Mouse (Mus musculus): ENCODE measurements at regions not wholly inside any gene's neighbourhood (a gene's known extent, or its start where the extent isn't known, plus 50 kb on each side); places are given as distances from the start of the nearest gene placed in this dataset.

- no peak for ATAC-seq (ENCODE audit: low FRiP score, low read depth)
- WGBS = 65% methylated on average over 11 of the region's 11 CpGs
- Histone ChIP-seq H3K4me2 (no peak overlapping the region), H3K36me3 (no peaks in the 10 kb centered on the region), H3K9ac (no peak overlapping the region), H3K9me3 (0 out of 2 replicates have a peak, but pooled peaks cover 3% of the 10 kb centered on the region), H3K4me1 (replicated peaks) (0 out of 2 replicates have a peak, but pooled peaks cover 4% of the 10 kb centered on the region), H3K27me3 (no peaks in the 10 kb centered on the region), H3K27ac (replicated peaks) (no peak overlapping the region), H3K4me3 (no peak overlapping the region)
These were observed 167.2 kb downstream of the Dad1 start for GRCm38 (mm10) chr14:54086660-54087059.

GRCm38 (mm10) chr14:54074659-54075058 is 179.2 kb downstream of the Dad1 start:
- H3K4me3 ChIP-seq = no peak overlapping the region
- H3K4me1 ChIP-seq (replicated peaks) = no peaks in the 10 kb centered on the region
- ATAC-seq (ENCODE audit: low FRiP score, low read depth) = no peak
- no peak overlapping the region for H3K27ac ChIP-seq (replicated peaks)
- H3K27me3 ChIP-seq = no peaks in the 10 kb centered on the region
- no peak overlapping the region for H3K4me2 ChIP-seq
- no peaks in the 10 kb centered on the region for H3K36me3 ChIP-seq
- no peak overlapping the region for H3K9ac ChIP-seq
- no peaks in the 10 kb centered on the region for H3K9me3 ChIP-seq
- WGBS = 89% methylated on average over 3 of the region's 3 CpGs

- H3K4me3 ChIP-seq = no peak overlapping the region
- no peak overlapping the region for H3K4me2 ChIP-seq
- no peaks in the 10 kb centered on the region for H3K36me3 ChIP-seq
- H3K9ac ChIP-seq = no peak overlapping the region
- H3K9me3 ChIP-seq = no peaks in the 10 kb centered on the region
- H3K4me1 ChIP-seq (replicated peaks) = no peaks in the 10 kb centered on the region
- 74% methylated on average over 10 of the region's 10 CpGs for WGBS
- no peaks in the 10 kb centered on the region for H3K27me3 ChIP-seq
- H3K27ac ChIP-seq (replicated peaks) = no peak overlapping the region
- ATAC-seq (ENCODE audit: low FRiP score, low read depth) = no peak; the same call in 1 of the 2 replicates
These were observed 181.5 kb downstream of the Dad1 start for GRCm38 (mm10) chr14:54072283-54072912.

- H3K4me2 ChIP-seq = no peak overlapping the region
- no peak overlapping the region for H3K27ac ChIP-seq (replicated peaks)
- H3K9me3 ChIP-seq = no peaks in the 10 kb centered on the region
- H3K9ac ChIP-seq = no peak overlapping the region
- no peaks in the 10 kb centered on the region for H3K36me3 ChIP-seq
- ATAC-seq (ENCODE audit: low FRiP score, low read depth) = no peak
- 0 out of 2 replicates have a peak, but pooled peaks cover under 1% of the 10 kb centered on the region for H3K4me1 ChIP-seq (replicated peaks)
- H3K4me3 ChIP-seq = no peak overlapping the region
- no peaks in the 10 kb centered on the region for H3K27me3 ChIP-seq
These were observed 183.7 kb downstream of the Dad1 start for GRCm38 (mm10) chr14:54070240-54070639.

GRCm38 (mm10) chr14:54068684-54069083 is 185.2 kb downstream of the Dad1 start:
- Histone ChIP-seq H3K9ac (no peak overlapping the region), H3K4me3 (no peak overlapping the region), H3K4me1 (replicated peaks) (0 out of 2 replicates have a peak, but pooled peaks cover 6% of the 10 kb centered on the region), H3K9me3 (no peaks in the 10 kb centered on the region), H3K36me3 (no peaks in the 10 kb centered on the region), H3K27me3 (no peaks in the 10 kb centered on the region), H3K27ac (replicated peaks) (no peak overlapping the region), H3K4me2 (no peak overlapping the region)
- ATAC-seq (ENCODE audit: low FRiP score, low read depth) = no peak
- WGBS = 87% methylated on average over 1 of the region's 1 CpGs

GRCm38 (mm10) chr14:54065466-54065865 is 188.4 kb downstream of the Dad1 start:
- H3K27me3 ChIP-seq = no peaks in the 10 kb centered on the region
- peak overlapping the region; percentile 21; the same call in 1 of the 2 replicates for H3K27ac ChIP-seq (replicated peaks)
- 66% methylated on average over 4 of the region's 4 CpGs for WGBS
- no peaks in the 10 kb centered on the region for H3K36me3 ChIP-seq
- peaks cover 19% of the 10 kb centered on the region for H3K4me1 ChIP-seq (replicated peaks)
- no peak overlapping the region for H3K9ac ChIP-seq
- no peak overlapping the region for H3K4me3 ChIP-seq
- ATAC-seq (ENCODE audit: low FRiP score, low read depth) = no peak
- no peaks in the 10 kb centered on the region for H3K9me3 ChIP-seq
- no peak overlapping the region for H3K4me2 ChIP-seq

GRCm38 (mm10) chr14:54064541-54065402 is 189.1 kb downstream of the Dad1 start:
- H3K4me3 ChIP-seq = no peak overlapping the region
- 27% methylated on average over 11 of the region's 11 CpGs for WGBS
- peak; percentile 49; the same call in 1 of the 2 replicates for ATAC-seq (ENCODE audit: low FRiP score, low read depth)
- H3K4me2 ChIP-seq = peak overlapping the region; percentile 18
- H3K4me1 ChIP-seq (replicated peaks) = peaks cover 25% of the 10 kb centered on the region
- H3K36me3 ChIP-seq = no peaks in the 10 kb centered on the region
- H3K9ac ChIP-seq = no peak overlapping the region
- no peaks in the 10 kb centered on the region for H3K27me3 ChIP-seq
- peak overlapping the region; percentile 21; the same call in 1 of the 2 replicates for H3K27ac ChIP-seq (replicated peaks)
- H3K9me3 ChIP-seq = no peaks in the 10 kb centered on the region

- no peak overlapping the region for H3K4me2 ChIP-seq
- H3K4me3 ChIP-seq = no peak overlapping the region
- no peak overlapping the region for H3K9ac ChIP-seq
- no peaks in the 10 kb centered on the region for H3K27me3 ChIP-seq
- no peak for ATAC-seq (ENCODE audit: low FRiP score, low read depth)
- no peak overlapping the region for H3K27ac ChIP-seq (replicated peaks)
- no peaks in the 10 kb centered on the region for H3K9me3 ChIP-seq
- 21% methylated on average over 3 of the region's 3 CpGs for whole genome bisulfite sequencing
- H3K4me1 ChIP-seq (replicated peaks) = peaks cover 32% of the 10 kb centered on the region
- H3K36me3 ChIP-seq = no peaks in the 10 kb centered on the region
These were observed 192.3 kb downstream of the Dad1 start for GRCm38 (mm10) chr14:54061570-54061969.

- H3K27me3 ChIP-seq = no peaks in the 10 kb centered on the region
- H3K27ac ChIP-seq (replicated peaks) = peak overlapping the region; percentile 66
- peak; percentile 86 for ATAC-seq (ENCODE audit: low FRiP score, low read depth)
- H3K9me3 ChIP-seq = no peaks in the 10 kb centered on the region
- H3K4me2 ChIP-seq = 0 out of 2 replicates have a peak overlapping the region, but pooled peaks have one; percentile 6
- peaks cover 27% of the 10 kb centered on the region for H3K4me1 ChIP-seq (replicated peaks)
- H3K4me3 ChIP-seq = no peak overlapping the region
- no peak overlapping the region for H3K9ac ChIP-seq
- H3K36me3 ChIP-seq = no peaks in the 10 kb centered on the region
- 25% methylated on average over 4 of the region's 4 CpGs for WGBS
These were observed 194.1 kb downstream of the Dad1 start for GRCm38 (mm10) chr14:54059776-54060175.

GRCm38 (mm10) chr14:54059096-54059495 is 194.8 kb downstream of the Dad1 start:
- Histone ChIP-seq H3K27ac (replicated peaks) (peak overlapping the region; percentile 43; the same call in 1 of the 2 replicates), H3K9ac (no peak overlapping the region), H3K4me1 (replicated peaks) (peaks cover 26% of the 10 kb centered on the region), H3K36me3 (no peaks in the 10 kb centered on the region), H3K4me2 (no peak overlapping the region), H3K9me3 (no peaks in the 10 kb centered on the region), H3K4me3 (no peak overlapping the region), H3K27me3 (no peaks in the 10 kb centered on the region)
- 68% methylated on average over 6 of the region's 6 CpGs for WGBS
- ATAC-seq (ENCODE audit: low FRiP score, low read depth) = peak; percentile 35; the same call in 1 of the 2 replicates

GRCm38 (mm10) chr14:54056691-54057090 is 197.2 kb downstream of the Dad1 start:
- no peak overlapping the region for H3K27ac ChIP-seq (replicated peaks)
- H3K27me3 ChIP-seq = no peaks in the 10 kb centered on the region
- ATAC-seq (ENCODE audit: low FRiP score, low read depth) = no peak
- no peak overlapping the region for H3K4me2 ChIP-seq
- no peak overlapping the region for H3K4me3 ChIP-seq
- H3K9ac ChIP-seq = no peak overlapping the region
- H3K36me3 ChIP-seq = no peaks in the 10 kb centered on the region
- H3K4me1 ChIP-seq (replicated peaks) = peaks cover 25% of the 10 kb centered on the region
- whole genome bisulfite sequencing = 72% methylated on average over 7 of the region's 7 CpGs
- no peaks in the 10 kb centered on the region for H3K9me3 ChIP-seq

GRCm38 (mm10) chr14:54055390-54055789 is 198.5 kb downstream of the Dad1 start:
- ATAC-seq (ENCODE audit: low FRiP score, low read depth) = no peak
- Histone ChIP-seq H3K4me2 (no peak overlapping the region), H3K4me1 (replicated peaks) (peaks cover 12% of the 10 kb centered on the region), H3K36me3 (no peaks in the 10 kb centered on the region), H3K27ac (replicated peaks) (no peak overlapping the region), H3K27me3 (no peaks in the 10 kb centered on the region), H3K9ac (no peak overlapping the region), H3K9me3 (no peaks in the 10 kb centered on the region), H3K4me3 (no peak overlapping the region)
- 55% methylated on average over 6 of the region's 6 CpGs for WGBS
